Mouse (Mus musculus): ENCODE measurements around the gene Cfap43. TPM values are rescaled to one million over a fixed set of nuclear protein-coding genes. Genes with fewer than 3 reads are reported as not detected.
A peak's percentile ranks its signal among the peaks of the same experiment; 100 is the strongest.

Cfap43 gene
- total RNA-seq (2014; rRNA removed) (1.8 and 2.8 TPM in 2 replicates), polyA plus RNA-seq (2015; fragmentation: Nextera tagmentation; extraction: Ambion mirVana) (2.8 and 4.7 TPM in 2 replicates)

GRCm38 (mm10) chr19:47919126-47919965 is at the start of gene Cfap43, which contains the start of gene Itprip:
TSS of gene Cfap43 (minus strand) at chr19:47919287.
TSS of gene Itprip (minus strand) at chr19:47919299.
- WGBS = under 1% methylated on average over 48 of the region's 48 CpGs
- no peaks in the 10 kb centered on the region for H3K27me3 ChIP-seq (ENCODE audit: insufficient read depth, low read length)
- peak within 1 kb of the TSS; percentile 97 for H3K4me2 ChIP-seq (ENCODE audit: low read depth, low read length)
- H3K9me3 ChIP-seq (ENCODE audit: low read length) = no peaks in the 10 kb centered on the region
- DNase-seq (ENCODE audit: low spot score) = peak; percentile 87
- H3K36me3 ChIP-seq (ENCODE audit: insufficient read depth, low read length) = no peaks in the 10 kb centered on the region
- H3K4me1 ChIP-seq (ENCODE audit: insufficient read depth, low read length) = no peaks in the 10 kb centered on the region
- peak; percentile 69 for TF ChIP-seq CTCF (IDR thresholded peaks at IDR 0.05; ENCODE audit: low read depth)
- H3K9ac ChIP-seq (replicated peaks; ENCODE audit: low read length) = peak within 1 kb of the TSS; percentile 70
- peak within 1 kb of the TSS; percentile 81 for H3K27ac ChIP-seq
- peak; percentile 84 for ATAC-seq
- peak within 1 kb of the TSS; percentile 83 for H3K4me3 ChIP-seq (ENCODE audit: low read length)

DNA sequence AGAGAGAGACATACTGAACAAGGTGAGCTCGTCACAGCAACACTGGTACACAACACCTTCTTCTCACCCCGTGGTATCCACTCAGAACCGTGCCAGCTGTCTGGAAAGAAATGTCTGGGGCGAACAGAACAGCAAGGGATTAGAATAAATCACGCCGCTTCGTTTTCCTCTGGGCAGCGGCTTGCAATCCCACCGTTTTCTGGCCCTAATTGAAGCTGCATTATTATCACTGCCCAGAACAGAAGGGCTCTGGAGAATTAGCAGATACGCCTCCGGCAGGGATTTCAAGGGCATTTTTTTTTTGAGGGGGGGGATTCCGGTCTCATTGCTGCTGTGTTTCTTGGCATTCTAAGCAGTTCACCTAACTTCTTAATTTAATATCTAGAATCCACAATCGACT is 39.1 kb upstream of the Cfap43 start:
- ATAC-seq (no peak), DNase-seq (ENCODE audit: low spot score) (no peak)
- Histone ChIP-seq H3K4me3 (ENCODE audit: low read length) (no peak overlapping the region), H3K9me3 (ENCODE audit: low read length) (no peaks in the 10 kb centered on the region), H3K27me3 (ENCODE audit: insufficient read depth, low read length) (no peaks in the 10 kb centered on the region), H3K36me3 (ENCODE audit: insufficient read depth, low read length) (no peaks in the 10 kb centered on the region), H3K27ac (no peak overlapping the region), H3K9ac (replicated peaks; ENCODE audit: low read length) (no peak overlapping the region), H3K4me2 (ENCODE audit: low read depth, low read length) (no peak overlapping the region), H3K4me1 (ENCODE audit: insufficient read depth, low read length) (no peaks in the 10 kb centered on the region)
- WGBS = 49% methylated on average over 13 of the region's 13 CpGs
- no peak for TF ChIP-seq CTCF (IDR thresholded peaks at IDR 0.05; ENCODE audit: low read depth)

DNA sequence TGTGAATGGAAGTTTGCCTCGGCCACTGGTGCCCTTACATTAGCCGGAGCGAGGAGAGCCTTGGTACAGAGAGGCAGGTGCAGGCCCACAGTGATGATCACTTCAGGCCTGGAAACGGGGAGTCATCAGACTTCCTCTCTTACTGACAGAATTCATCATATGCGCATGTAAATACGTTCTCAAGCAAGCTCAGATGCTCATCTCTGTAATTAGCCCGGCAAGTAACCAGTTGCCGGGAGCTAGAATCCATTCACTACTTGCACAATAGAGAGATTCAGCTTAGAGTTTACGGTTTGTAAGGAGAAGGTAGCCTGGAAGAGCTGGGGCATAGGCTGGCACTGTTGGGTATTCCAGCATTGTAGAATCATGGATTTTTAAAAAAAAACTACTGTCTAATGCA is 34.1 kb upstream of the Cfap43 start:
- H3K4me2 ChIP-seq (ENCODE audit: low read depth, low read length) = no peak overlapping the region
- H3K36me3 ChIP-seq (ENCODE audit: insufficient read depth, low read length) = no peaks in the 10 kb centered on the region
- no peak for TF ChIP-seq CTCF (IDR thresholded peaks at IDR 0.05; ENCODE audit: low read depth)
- H3K27me3 ChIP-seq (ENCODE audit: insufficient read depth, low read length) = no peaks in the 10 kb centered on the region
- no peaks in the 10 kb centered on the region for H3K9me3 ChIP-seq (ENCODE audit: low read length)
- H3K27ac ChIP-seq = no peak overlapping the region
- no peak for ATAC-seq
- DNase-seq (ENCODE audit: low spot score) = no peak
- no peaks in the 10 kb centered on the region for H3K4me1 ChIP-seq (ENCODE audit: insufficient read depth, low read length)
- H3K9ac ChIP-seq (replicated peaks; ENCODE audit: low read length) = no peak overlapping the region
- H3K4me3 ChIP-seq (ENCODE audit: low read length) = no peak overlapping the region
- WGBS = 51% methylated on average over 9 of the region's 9 CpGs

DNA sequence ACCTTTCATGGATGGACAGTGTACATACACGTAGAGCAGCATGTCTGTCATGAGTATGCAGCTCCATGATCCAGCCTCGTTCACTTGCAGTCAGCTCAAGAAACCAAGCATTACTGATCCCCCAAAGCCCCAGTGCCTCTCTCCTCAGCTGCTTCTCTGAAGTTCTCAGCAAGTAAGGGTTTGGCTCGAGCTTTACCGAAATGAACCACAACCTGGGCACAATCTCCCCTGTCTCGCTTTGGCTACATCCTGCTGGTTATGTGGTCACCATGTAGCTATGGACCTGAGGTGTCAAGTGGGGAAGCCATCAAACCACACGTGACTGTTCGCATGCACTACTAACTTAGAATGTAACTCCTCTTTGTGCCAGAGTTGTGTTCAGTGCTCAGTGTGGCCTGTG is 31.9 kb upstream of the Cfap43 start:
- TF ChIP-seq CTCF (IDR thresholded peaks at IDR 0.05; ENCODE audit: low read depth) = no peak
- WGBS = 88% methylated on average over 7 of the region's 7 CpGs
- H3K4me1 ChIP-seq (ENCODE audit: insufficient read depth, low read length) = no peaks in the 10 kb centered on the region
- H3K36me3 ChIP-seq (ENCODE audit: insufficient read depth, low read length) = no peaks in the 10 kb centered on the region
- H3K27ac ChIP-seq = no peak overlapping the region
- DNase-seq (ENCODE audit: low spot score) (no peak), ATAC-seq (no peak)
- H3K4me3 ChIP-seq (ENCODE audit: low read length) = no peak overlapping the region
- H3K9ac ChIP-seq (replicated peaks; ENCODE audit: low read length) = no peak overlapping the region
- H3K9me3 ChIP-seq (ENCODE audit: low read length) = no peaks in the 10 kb centered on the region
- H3K4me2 ChIP-seq (ENCODE audit: low read depth, low read length) = no peak overlapping the region
- H3K27me3 ChIP-seq (ENCODE audit: insufficient read depth, low read length) = no peaks in the 10 kb centered on the region

- H3K27me3 ChIP-seq (ENCODE audit: insufficient read depth, low read length) = no peaks in the 10 kb centered on the region
- peak overlapping the region; percentile 44 for H3K4me2 ChIP-seq (ENCODE audit: low read depth, low read length)
- DNase-seq (ENCODE audit: low spot score) = peak; percentile 46
- ATAC-seq = peak; percentile 56; the same call in 1 of the 2 replicates
- no peaks in the 10 kb centered on the region for H3K9me3 ChIP-seq (ENCODE audit: low read length)
- H3K27ac ChIP-seq = no peak overlapping the region
- H3K4me3 ChIP-seq (ENCODE audit: low read length) = no peak overlapping the region
- WGBS = 35% methylated on average over 23 of the region's 23 CpGs
- no peak for TF ChIP-seq CTCF (IDR thresholded peaks at IDR 0.05; ENCODE audit: low read depth)
- H3K36me3 ChIP-seq (ENCODE audit: insufficient read depth, low read length) = no peaks in the 10 kb centered on the region
- H3K9ac ChIP-seq (replicated peaks; ENCODE audit: low read length) = no peak overlapping the region
- no peaks in the 10 kb centered on the region for H3K4me1 ChIP-seq (ENCODE audit: insufficient read depth, low read length)
Observed at GRCm38 (mm10) chr19:47946821-47947465, 27.9 kb upstream of the Cfap43 start.

DNA sequence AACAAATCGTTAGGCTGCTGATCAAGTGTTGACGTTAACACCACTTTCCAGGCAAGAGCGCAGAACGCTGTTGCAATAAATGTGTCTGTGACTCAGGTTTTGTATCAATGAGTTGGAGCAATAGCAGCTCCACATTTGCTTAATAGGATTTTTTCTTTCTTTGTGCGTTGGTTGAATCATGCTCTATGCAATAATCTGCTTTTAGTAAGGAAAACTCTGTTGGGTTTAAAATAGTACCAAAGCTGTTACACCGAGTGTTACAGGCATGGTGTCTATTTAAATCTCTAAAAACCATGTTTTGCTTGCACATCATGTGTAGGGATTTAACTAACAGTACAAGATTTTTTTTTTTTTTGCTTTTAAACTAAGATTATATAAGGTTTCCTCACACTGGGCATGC is 20.3 kb upstream of the Cfap43 start:
- ATAC-seq = no peak
- H3K9me3 ChIP-seq (ENCODE audit: low read length) = no peaks in the 10 kb centered on the region

More for the DNA sequence above, 20.3 kb upstream of the Cfap43 start:
- no peak overlapping the region for H3K4me3 ChIP-seq (ENCODE audit: low read length)
- H3K27me3 ChIP-seq (ENCODE audit: insufficient read depth, low read length) = no peaks in the 10 kb centered on the region
- no peak overlapping the region for H3K27ac ChIP-seq
- H3K9ac ChIP-seq (replicated peaks; ENCODE audit: low read length) = no peak overlapping the region
- WGBS = 83% methylated on average over 6 of the region's 6 CpGs
- no peak overlapping the region for H3K4me2 ChIP-seq (ENCODE audit: low read depth, low read length)
- DNase-seq (ENCODE audit: low spot score) = no peak
- no peak for TF ChIP-seq CTCF (IDR thresholded peaks at IDR 0.05; ENCODE audit: low read depth)
- no peaks in the 10 kb centered on the region for H3K4me1 ChIP-seq (ENCODE audit: insufficient read depth, low read length)
- H3K36me3 ChIP-seq (ENCODE audit: insufficient read depth, low read length) = no peaks in the 10 kb centered on the region
